Mouse (Mus musculus): Measurements from ENCODE around the gene Tnfaip8l3. TPM values are rescaled to one million over a fixed set of nuclear protein-coding genes. Genes with fewer than 3 reads are reported as not detected.
A peak's percentile ranks its signal among the peaks of the same experiment; 100 is the strongest.
"Not testable (repeated sequence)": the region's sequence is repeated elsewhere in the genome, so short reads cannot be mapped to it uniquely, and the experiment has no call there.

Gene Tnfaip8l3
- polyA plus RNA-seq, 1 experiment: not detected

GRCm38 (mm10) chr9:54051298-54052068 lies 16.7 kb downstream of the Tnfaip8l3 start:
- Histone ChIP-seq H3K27ac (replicated peaks; ENCODE audit: low read depth, low read length) (no peak overlapping the region), H3K4me3 (ENCODE audit: insufficient read depth, low read depth, low read length) (no peak overlapping the region), H3K4me1 (ENCODE audit: control insufficient read depth, insufficient read depth, insufficient read length, low read length) (no peaks in the 10 kb centered on the region)

- Histone ChIP-seq H3K4me1 (ENCODE audit: control insufficient read depth, insufficient read depth, insufficient read length, low read length) (no peaks in the 10 kb centered on the region), H3K4me3 (ENCODE audit: insufficient read depth, low read depth, low read length) (no peak overlapping the region), H3K27ac (replicated peaks; ENCODE audit: low read depth, low read length) (no peak overlapping the region)
Observed at GRCm38 (mm10) chr9:54048978-54049377, 19.2 kb downstream of the Tnfaip8l3 start.

DNA sequence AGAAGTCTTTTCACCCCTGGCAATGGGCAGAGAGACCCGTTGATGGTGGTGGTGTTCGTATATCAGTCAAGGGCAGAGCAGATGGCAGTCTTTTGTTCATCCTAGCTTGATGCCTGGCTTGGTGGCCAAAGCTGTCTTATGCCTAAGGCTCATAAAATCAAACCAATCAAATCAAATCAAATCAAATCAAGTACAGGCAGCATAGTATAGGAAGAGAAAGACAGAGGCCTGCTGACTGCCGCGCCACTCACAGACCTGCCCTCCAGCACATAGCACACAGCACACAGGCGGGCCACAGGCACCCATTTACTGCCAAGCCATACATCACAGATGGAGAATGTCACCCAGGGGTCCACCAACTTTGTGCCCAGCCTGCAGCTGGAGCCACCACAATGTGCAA lies 25.1 kb downstream of the Tnfaip8l3 start:
- Histone ChIP-seq H3K27ac (replicated peaks; ENCODE audit: low read depth, low read length) (no peak overlapping the region), H3K4me3 (ENCODE audit: insufficient read depth, low read depth, low read length) (no peak overlapping the region), H3K4me1 (ENCODE audit: control insufficient read depth, insufficient read depth, insufficient read length, low read length) (no peaks in the 10 kb centered on the region)

DNA sequence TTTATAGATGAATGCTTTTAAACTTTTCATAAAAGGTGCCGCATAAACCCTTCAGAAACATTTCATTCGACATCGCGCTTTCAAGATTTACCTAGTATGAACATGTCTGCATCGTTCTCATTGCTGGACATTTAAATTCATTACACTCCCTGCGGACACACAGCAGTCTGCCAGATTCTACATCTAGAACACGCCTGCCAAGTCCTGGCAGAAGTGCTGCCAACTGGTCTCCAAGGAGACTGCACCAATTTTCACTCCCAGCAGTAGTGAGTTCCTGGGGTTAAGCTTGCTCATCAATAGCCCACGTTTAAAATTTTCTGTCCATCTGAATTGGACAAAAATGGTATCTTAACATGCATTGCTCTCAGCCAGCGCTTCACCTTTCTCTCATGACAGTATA lies 30.5 kb downstream of the Tnfaip8l3 start:
- Histone ChIP-seq H3K4me1 (ENCODE audit: control insufficient read depth, insufficient read depth, insufficient read length, low read length) (no peaks in the 10 kb centered on the region), H3K4me3 (ENCODE audit: insufficient read depth, low read depth, low read length) (no peak overlapping the region), H3K27ac (replicated peaks; ENCODE audit: low read depth, low read length) (no peak overlapping the region)

DNA sequence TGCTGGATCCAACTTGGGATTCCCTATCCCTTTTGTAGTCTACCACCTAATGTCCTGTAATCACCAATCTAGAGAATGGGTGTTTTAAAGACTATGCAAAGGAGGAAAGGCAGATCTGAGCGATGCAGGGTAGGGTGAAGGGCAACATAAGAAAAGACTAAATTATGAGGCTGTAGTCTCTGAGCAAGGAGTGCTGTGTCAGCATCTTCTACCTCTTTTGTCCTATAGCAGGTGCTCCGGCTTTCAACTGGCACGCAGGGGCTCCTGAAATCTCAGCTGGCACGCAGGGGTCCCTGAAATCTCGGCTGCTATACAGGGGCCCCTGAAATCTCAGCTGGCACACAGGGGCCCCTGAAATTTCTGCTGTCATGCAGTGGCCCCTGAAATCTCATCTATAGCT lies 33.5 kb downstream of the Tnfaip8l3 start:
- no peaks in the 10 kb centered on the region for H3K4me1 ChIP-seq (ENCODE audit: control insufficient read depth, insufficient read depth, insufficient read length, low read length)
- no peak overlapping the region for H3K4me3 ChIP-seq (ENCODE audit: insufficient read depth, low read depth, low read length)
- H3K27ac ChIP-seq (replicated peaks; ENCODE audit: low read depth, low read length): no peak overlapping the region

- Histone ChIP-seq H3K27ac (replicated peaks; ENCODE audit: low read depth, low read length) (no peak overlapping the region), H3K4me1 (ENCODE audit: control insufficient read depth, insufficient read depth, insufficient read length, low read length) (no peaks in the 10 kb centered on the region), H3K4me3 (ENCODE audit: insufficient read depth, low read depth, low read length) (no peak overlapping the region)
Observed at GRCm38 (mm10) chr9:54022795-54023194, 45.4 kb downstream of the Tnfaip8l3 start.

DNA sequence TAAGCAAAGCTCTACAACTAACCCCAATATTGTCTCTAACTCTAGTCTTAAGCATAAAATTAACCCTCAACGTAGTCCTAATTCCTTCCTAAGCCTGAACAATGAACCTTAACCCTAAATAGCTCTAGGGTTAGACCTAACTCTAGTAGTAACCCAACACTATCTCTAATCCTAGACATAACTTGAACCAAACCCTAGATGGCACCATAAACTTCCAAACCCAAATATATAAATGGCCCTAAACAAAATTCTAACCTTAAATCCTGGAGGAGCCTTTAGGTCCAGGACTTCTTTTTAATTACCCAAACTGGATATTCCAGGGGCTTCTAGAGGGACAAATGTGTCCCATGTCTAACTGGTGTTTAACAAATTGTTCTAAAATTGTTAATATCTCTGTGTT lies 73.7 kb downstream of the Tnfaip8l3 start:
- Histone ChIP-seq H3K4me1 (ENCODE audit: control insufficient read depth, insufficient read depth, insufficient read length, low read length) (no peaks in the 10 kb centered on the region), H3K27ac (replicated peaks; ENCODE audit: low read depth, low read length) (no peak overlapping the region), H3K4me3 (ENCODE audit: insufficient read depth, low read depth, low read length) (no peak overlapping the region)

- not testable (repeated sequence) for H3K4me3 ChIP-seq (ENCODE audit: insufficient read depth, low read depth, low read length); H3K27ac ChIP-seq (replicated peaks; ENCODE audit: low read depth, low read length); H3K4me1 ChIP-seq (ENCODE audit: control insufficient read depth, insufficient read depth, insufficient read length, low read length)
Observed at GRCm38 (mm10) chr9:53992567-53992966, 75.6 kb downstream of the Tnfaip8l3 start.

GRCm38 (mm10) chr9:53990921-53991320 lies 77.3 kb downstream of the Tnfaip8l3 start:
- Histone ChIP-seq H3K4me1 (ENCODE audit: control insufficient read depth, insufficient read depth, insufficient read length, low read length) (no peaks in the 10 kb centered on the region), H3K4me3 (ENCODE audit: insufficient read depth, low read depth, low read length) (no peak overlapping the region), H3K27ac (replicated peaks; ENCODE audit: low read depth, low read length) (no peak overlapping the region)

DNA sequence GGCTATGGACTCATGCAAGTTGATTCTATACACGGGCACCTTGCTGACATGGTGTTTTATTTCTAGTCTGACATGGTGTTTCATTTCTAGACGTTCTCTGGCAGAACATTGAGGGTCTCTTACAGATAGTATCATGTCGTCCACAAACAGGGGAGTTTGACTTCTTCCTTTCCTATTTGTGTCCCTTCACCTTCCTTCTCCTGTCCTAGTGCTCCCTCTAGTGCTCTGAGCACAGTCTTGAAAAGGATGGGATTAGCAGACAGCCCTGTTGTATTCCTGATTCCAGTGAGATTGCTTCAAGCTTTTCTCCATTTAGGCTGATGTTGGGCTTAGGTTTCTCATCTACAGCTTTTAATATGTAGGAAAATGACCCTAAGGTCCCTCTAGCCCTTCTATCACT lies 81.2 kb downstream of the Tnfaip8l3 start:
- Histone ChIP-seq H3K4me3 (ENCODE audit: insufficient read depth, low read depth, low read length) (no peak overlapping the region), H3K27ac (replicated peaks; ENCODE audit: low read depth, low read length) (no peak overlapping the region), H3K4me1 (ENCODE audit: control insufficient read depth, insufficient read depth, insufficient read length, low read length) (no peaks in the 10 kb centered on the region)

DNA sequence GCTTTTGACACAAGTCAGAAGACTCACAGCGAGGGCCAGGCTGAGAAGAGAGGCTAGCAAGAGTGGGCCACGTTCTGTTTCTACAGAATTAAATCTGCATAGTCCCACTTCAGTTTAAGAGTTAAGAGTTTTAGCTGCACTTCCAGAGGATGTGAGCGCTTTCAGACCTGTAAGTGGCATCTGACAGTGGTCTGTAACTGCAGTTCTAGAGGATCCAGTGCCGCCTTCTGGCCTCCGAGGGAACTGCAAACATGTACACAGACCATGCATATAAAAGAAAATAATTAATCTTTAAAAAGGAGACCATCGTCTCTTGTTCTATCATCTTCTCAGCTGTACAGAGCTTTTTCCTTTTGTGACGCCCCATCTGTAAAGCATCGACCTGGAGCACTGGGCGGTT lies 83.3 kb downstream of the Tnfaip8l3 start:
- H3K4me1 ChIP-seq (ENCODE audit: control insufficient read depth, insufficient read depth, insufficient read length, low read length): no peaks in the 10 kb centered on the region
- H3K27ac ChIP-seq (replicated peaks; ENCODE audit: low read depth, low read length): no peak overlapping the region
- no peak overlapping the region for H3K4me3 ChIP-seq (ENCODE audit: insufficient read depth, low read depth, low read length)

DNA sequence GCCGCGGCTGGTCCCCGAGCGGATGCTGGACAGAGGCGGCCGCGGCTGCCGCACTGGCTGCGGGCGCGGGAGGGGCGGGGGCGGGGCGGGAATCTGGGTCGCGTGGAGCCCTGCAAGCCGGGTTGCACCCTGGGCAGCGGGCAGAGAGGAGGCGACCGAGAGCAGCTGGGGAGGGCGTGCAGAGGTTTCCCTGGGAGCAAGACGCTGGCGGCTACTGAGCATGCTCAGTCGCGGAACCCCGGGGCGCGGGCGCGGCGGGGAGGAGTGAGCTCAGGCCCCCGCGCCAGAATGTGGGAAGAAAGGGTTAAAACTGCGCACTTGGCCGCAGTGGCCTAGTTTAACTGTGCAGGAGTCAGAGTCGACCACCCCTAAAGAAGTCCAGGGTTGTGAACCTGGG lies 93.1 kb downstream of the Tnfaip8l3 start, which contains the start of gene Elmod1:
TSS of gene Elmod1 (minus strand) at position 180 of the 397 bp plus-strand sequence.
- H3K4me3 ChIP-seq (ENCODE audit: insufficient read depth, low read depth, low read length): peak within 1 kb of the TSS; percentile 50
- H3K4me1 ChIP-seq (ENCODE audit: control insufficient read depth, insufficient read depth, insufficient read length, low read length): no peaks in the 10 kb centered on the region
- no peak within 1 kb of the TSS for H3K27ac ChIP-seq (replicated peaks; ENCODE audit: low read depth, low read length)

- Histone ChIP-seq H3K4me1 (ENCODE audit: control insufficient read depth, insufficient read depth, insufficient read length, low read length) (no peaks in the 10 kb centered on the region), H3K27ac (replicated peaks; ENCODE audit: low read depth, low read length) (no peak overlapping the region), H3K4me3 (ENCODE audit: insufficient read depth, low read depth, low read length) (peak overlapping the region; percentile 50)
Observed at GRCm38 (mm10) chr9:53974328-53975121, 93.7 kb downstream of the Tnfaip8l3 start.

DNA sequence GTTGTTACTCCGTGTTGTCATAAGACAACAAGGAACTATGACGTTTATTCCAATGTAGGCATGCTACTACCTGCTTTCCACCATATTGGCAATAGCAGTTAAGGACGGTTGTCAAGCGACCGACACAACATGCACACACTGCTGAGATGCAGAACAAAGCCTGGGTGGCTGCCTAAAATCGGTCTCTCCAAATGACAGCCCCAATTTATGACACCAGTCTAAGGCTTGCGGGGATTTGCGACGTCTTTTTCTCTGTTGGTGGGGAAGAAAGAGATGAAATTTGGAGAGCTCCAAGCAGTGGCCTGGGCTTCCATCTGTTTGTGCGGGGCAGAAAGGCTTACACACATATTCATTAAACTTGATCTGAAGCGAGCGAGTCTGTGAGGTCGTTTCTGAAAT lies 94.3 kb downstream of the Tnfaip8l3 start:
- Histone ChIP-seq H3K4me3 (ENCODE audit: insufficient read depth, low read depth, low read length) (no peak overlapping the region), H3K27ac (replicated peaks; ENCODE audit: low read depth, low read length) (no peak overlapping the region), H3K4me1 (ENCODE audit: control insufficient read depth, insufficient read depth, insufficient read length, low read length) (no peaks in the 10 kb centered on the region)

Data from brown adipose tissue, adult 24 weeks (tissue).